Mouse (Mus musculus): ENCODE measurements at regions not wholly inside any gene's neighbourhood (a gene's known extent, or its start where the extent isn't known, plus 50 kb on each side); places are given as distances from the start of the nearest gene placed in this dataset.

DNA sequence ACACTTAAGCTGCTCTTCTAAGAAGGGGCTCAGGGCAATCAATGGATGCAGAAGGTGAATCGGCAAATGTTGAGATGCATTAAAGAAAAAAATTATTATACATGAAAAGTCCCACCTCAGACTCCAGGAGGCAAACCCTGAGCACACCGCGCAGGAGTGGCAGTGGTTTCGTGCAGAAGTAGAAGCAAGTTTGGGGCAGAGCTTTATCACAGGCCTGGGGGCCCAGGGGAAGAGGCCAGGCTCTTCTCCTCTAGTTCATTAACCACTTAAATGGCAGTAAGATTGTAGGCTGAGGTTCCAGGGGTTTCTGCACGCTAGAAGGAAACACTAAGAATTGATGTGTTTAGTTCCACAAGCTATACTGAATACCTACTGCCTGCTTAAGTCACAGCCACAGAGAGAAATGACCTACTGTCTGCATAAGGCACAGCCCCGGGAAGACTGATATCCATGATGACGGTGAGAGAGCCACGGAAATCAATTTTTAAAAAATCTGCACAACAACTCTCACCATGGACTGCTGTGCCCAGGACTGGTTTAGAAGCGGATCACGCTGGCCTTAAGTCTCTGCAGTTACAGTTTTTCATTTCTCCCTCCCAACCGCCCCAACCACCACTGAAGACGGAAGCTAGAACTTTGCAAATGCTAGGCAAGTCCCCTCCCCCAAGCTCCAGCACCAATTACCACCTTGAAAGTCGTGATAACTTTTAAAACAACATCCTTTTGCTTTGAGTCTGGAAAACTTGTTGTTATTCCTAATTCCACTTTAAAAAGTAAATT is 132.2 kb upstream of the Lef1 start:
- no peak for DNase-seq (ENCODE audit: low spot score)

DNA sequence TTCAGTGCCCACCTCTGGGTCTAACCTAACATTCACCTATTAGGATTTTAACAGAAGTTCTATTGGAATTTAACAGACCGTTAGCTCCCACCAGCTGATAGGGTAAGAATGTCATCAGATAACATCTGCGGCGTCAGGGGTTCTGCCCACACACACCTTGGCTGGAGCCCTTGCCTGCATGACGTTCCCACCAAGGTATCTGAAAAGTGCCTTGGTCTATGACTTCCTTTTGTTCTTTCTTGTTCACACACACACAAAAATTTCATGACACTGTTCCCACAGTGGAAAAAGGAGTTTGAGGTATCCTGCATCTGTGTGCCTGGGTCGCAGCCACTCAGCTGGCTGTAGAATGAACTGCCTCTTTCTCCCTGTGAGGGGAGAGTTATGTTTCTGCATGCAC is 134.1 kb upstream of the Lef1 start:
- no peak for DNase-seq (ENCODE audit: low spot score)

DNA sequence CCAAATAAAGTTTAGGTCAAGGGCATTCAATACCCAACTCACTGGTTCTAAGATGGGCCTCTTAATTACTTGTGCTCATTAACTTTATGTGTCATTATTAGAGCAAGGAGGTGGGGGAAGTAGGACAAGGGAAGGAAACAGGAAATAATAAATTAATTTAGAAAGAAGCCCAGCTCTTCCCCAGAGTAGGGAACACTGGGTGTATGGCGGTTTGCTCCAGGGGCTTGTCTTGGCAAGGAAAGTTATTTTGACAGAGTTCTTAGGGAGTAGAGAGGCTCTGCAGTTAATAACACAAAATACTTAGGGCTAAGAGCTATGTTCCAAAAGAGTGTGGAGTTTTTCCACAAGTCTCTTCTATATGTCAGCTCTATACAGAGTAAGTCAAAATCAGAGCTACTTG is 135.0 kb upstream of the Lef1 start:
- DNase-seq (ENCODE audit: low spot score) = no peak

DNA sequence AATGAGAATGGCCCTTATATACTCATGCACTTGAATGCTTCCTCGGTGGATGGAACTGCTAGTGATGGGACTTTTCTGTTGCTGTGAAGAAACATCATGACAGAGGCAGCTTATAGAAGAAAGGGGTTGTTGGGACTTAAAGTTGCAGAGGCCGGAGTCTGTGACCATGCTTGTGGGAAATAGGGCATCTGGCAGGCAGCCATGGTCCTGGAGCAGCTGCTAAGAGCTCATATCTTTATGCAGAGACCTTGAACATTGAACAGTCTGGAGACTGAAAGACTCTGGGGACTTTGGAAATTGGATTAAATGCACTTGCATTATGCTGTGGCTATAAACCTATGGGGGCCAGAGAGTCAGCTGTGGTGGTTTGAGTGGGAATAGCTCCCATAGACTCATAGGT is 138.1 kb upstream of the Lef1 start:
- DNase-seq (ENCODE audit: low spot score) = peak; percentile 81

DNA sequence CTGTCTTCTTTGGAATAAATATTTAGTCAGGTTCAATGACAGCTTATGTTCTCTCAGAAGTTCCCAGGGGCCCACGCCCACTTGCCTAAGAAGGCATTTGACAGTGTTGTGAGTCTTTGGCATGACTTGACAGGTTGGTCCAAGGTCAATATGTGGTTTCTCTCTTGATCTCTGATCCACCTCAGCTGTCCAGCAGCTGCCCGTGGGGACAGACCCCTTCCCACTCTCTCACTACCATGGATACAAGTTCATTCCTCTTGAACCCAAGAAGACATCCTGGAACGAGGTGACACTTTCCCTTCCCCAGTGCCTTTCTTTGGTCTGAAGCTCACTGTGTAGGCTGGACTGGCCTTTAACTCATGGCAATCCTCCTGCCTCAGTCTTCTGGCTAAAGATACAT is 145.0 kb upstream of the Lef1 start:
- no peak for DNase-seq (ENCODE audit: low spot score)

DNA sequence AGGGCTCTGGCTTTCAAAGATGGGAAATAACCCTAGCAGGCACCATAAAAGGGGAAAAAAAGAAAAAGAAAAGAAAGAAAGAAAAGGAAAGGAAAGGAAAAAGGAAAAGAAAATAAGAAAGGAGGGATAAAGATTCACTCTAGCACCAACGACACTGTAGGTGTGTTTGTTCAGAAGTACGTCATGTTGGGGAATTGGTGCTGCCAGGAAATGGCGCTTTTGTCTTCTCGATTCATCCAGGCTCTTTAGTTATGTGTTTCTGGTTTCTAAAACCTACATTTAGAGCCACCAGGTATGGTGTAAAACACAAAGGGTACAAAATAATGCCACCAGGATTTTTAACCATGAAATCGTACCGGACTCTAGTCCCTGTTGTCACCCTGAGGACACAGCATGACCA is 146.2 kb upstream of the Lef1 start:
- DNase-seq (ENCODE audit: low spot score) = no peak

DNA sequence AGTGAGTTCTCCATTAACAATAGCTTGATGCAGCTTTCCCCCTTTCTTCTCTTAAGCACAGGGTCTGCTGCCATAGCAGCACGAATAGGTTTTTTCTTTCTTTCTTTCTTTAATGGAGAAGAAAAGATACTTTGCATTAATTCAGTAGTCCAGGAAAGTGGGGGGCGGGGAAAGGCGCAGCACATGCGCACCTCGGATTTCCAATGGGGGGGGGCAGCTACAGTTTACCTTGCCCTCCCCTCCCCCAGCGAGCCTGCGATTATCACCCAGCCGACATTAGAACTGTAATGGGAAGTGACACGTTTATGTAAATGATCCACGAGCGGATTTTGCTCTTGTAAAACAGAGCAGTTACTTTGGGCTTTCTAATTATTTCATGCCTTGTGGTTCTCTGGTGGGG is 146.6 kb upstream of the Lef1 start:
- no peak for DNase-seq (ENCODE audit: low spot score)

DNA sequence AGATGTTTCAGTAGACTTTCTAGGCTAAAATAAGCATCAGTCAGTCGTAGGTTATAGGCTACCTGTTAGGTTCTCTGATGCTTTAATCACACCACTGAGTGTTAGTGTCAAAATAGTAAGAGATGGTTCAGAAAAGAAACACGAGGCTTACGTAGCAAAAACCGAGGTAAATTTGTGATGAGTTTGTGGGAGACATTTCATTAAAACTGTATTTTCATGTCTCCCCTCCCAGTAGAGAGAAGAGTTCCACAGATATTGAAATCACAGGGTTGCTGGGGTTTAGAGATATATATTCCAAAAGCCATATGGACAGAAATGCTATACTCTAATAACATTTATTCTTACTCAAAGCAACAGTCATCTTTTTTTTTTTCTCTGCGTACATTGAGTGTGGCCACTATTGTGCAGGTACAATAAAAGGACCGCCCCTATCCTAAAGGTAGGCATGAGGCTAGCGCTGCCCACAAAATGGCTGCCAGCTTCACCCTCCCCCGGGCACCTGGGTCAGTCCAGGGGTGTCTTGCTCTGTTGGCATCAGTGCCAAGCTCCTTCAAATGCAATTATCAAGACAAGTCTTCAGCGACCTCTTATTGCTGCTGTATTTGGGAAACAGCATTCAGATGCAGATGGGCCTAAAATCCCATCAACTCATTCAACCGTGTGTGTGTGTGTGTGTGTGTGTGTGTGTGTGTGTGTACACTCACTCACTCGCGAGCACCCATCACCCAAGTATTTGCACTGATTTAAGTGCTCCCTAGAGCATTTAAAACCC is 147.4 kb upstream of the Lef1 start:
- no peak for DNase-seq (ENCODE audit: low spot score)

DNA sequence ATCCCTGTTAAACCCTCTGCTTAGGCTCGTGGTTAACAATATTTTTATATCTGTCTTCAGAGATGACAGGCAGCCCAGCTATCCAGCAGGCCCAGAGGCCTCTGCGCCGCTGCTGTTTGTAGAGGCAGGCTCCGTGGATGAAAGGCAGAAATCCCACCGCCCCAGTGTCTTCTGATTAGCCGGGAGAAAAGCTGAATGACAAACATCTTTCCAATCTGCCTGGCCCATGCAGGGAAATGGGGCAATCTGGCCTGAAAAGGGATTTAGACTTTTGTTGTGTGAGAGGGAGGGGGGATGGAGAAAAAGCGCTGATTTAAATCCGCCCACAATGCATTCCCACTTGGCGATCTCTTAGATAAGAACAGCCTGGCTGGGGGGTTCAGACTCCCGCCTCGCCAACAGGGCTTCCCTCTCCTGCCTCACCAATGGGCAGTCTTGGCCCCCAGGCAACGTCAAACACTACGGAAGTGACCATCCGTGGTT is 148.1 kb upstream of the Lef1 start:
- no peak for DNase-seq (ENCODE audit: low spot score)

DNA sequence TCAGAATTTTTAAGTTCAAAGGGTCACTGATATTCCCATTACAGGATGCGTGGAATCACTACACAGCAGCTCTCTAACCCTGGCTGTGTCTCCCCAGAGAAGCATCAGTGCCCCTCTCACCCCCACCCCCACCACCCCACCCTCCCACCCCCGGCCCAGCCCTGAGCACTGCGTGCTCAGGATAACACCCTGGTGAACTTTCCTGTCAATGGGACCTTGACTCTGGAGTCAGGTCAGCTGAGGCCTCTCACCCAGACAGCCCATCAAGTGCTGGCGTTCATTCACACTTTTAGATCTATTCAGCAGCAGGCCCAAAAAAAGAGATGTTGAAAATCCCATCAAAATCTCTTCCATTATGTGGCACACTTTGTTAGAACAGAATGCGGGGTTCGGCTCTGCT is 148.6 kb upstream of the Lef1 start:
- DNase-seq (ENCODE audit: low spot score) = no peak

DNA sequence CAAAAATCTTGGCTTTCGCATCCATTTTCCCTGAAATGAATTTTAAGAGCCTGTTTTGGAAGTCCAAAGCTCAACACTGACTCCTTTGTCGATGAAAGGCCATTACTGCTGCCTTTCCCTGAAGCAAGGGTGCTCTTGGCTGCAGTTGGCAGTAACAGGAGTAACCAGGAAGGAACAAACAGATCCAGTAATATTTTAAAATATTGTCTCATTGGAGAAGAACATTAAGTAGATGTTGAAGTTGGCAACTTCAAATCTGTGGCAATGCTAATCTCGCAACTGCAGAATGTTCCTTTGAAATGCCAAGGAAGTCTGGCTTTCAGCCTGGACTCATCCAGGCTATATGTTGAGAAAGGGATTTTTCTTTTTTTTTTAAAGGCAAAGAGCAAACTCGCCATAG is 154.3 kb upstream of the Lef1 start:
- no peak for DNase-seq (ENCODE audit: low spot score)

DNA sequence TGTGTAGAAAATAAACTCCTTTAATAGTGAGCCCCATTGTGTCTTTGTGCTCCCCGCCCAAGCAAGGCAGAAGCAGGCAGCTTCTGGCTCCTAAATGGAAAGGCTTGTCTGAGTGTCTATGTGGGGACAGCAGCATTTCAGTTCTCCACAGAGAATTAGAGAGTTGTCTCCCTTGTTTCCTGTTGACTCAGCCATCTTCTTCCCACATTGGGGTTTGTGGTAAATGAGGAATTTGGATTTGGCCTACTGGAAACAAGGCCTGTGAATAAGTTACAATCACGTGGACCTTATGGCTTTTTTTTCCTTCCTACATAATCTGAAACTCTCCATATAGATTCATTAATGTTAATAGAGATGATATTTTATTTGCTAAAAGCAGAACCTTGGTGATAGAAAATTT is 158.9 kb upstream of the Lef1 start:
- no peak for DNase-seq (ENCODE audit: low spot score)

DNA sequence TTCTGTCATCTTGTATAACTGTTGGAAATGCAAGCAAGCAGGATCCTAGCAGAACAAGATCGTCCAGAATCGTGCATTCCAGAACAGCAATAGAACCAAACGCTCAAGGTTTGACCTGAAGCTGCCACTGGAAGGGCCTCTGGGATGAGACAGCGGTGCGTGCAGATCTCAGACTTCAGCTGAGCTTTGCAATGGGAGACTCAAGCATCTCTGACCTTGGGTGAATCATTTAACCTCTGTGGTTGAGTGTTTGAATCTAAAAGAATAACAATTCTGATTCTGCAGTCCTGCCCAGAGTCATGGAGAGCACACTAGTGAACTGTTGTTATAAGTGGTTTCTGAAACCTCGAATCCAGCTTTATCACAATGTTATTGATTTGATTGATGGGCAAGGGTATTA is 159.4 kb upstream of the Lef1 start:
- no peak for DNase-seq (ENCODE audit: low spot score)

DNA sequence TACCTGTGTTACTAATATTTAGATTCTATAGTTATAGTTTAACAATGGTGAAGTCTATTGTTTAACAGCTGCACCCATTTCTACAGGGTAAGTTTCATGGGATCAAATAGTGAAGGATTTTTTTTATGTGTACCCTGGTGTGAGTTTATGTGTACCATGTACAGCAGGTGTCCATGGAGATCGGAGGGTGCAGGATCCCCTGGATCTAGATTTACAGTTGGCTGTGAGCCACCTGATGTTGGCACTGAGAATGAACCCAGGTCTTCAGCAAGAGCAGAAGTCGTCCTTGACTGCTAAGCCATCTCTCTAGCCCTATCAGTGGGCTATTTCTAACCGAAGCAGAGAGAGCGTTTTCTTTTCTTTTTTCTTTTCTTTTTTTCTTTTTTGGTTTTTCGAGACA is 162.4 kb upstream of the Lef1 start:
- no peak for DNase-seq (ENCODE audit: low spot score)

DNA sequence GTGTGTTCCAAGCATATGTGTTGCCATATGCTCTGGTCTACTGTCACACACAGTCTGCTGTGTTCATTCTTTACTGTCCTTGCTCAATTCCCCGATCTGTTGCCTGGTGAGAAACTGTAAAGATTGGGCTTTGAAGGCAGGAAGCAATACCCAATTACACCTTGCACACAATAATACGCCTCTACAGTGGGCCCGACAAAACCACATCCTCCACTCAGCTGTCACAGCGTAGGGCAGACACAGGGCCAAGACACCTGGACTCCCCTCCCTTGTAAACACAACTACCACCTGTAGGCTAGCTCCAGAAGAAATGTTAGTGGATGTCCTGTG is 163.0 kb upstream of the Lef1 start:
- no peak for DNase-seq (ENCODE audit: low spot score)

DNA sequence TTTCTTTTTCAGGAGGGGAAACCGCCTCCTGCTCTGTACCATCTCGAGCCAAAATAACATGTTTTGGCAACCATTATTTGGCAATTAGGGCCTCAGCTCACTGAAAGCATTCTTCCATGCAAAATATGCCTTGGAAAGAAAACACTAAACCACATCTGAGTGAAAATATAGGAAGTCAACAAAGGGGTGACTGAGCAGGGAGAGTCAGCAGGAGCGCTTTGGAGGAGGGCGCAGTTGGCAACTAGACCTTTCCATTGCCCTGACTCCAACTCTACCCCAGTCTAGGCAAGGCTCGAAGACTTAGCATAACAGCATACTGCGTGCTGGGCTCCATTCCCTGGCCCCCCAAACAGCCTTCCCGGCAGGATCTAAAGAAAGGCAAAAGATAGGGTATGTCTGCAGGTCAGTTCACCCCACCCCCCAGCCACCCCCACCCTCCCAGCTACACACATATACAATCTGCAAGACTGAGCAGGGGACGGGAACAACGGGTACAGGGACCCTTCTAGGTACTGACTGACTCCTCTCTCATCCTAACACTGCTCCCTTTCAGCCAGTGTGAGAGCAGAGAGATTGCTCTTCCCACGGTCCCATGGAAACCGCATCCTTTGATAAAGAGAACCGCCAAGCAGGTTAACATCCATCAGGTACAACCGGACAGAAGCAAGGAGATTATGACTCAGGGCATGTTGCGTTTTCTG is 163.5 kb upstream of the Lef1 start:
- peak; percentile 8 for DNase-seq (ENCODE audit: low spot score)

DNA sequence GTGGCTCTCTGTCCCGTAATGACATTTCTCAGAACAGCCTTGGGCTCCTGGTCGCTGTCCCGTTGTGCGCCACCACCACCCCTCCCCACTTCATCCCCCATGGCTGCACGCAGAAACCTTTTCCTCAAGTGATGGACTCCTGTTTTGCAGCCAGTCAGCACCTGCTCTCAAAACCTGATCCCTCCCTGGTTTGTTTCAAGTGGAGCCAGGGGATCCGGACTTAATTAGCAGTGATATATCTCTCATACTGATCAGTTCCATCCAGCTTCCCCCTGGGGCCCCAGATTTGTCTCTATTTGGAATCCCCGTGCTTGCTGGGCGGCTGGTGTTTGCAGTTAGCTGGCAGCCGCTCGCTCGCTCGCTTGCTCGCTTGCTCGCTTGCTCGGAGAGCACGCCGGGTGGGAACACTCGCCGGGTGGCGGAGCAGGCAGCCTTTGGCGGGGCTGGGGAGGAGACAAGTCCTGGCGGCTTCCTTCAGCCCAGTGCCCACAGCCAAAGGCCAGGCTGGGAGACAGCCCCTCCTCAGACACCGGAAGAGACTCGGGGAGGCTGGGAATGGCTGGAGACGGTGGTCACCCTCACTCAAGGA is 164.3 kb upstream of the Lef1 start:
- DNase-seq (ENCODE audit: low spot score) = peak; percentile 89

DNA sequence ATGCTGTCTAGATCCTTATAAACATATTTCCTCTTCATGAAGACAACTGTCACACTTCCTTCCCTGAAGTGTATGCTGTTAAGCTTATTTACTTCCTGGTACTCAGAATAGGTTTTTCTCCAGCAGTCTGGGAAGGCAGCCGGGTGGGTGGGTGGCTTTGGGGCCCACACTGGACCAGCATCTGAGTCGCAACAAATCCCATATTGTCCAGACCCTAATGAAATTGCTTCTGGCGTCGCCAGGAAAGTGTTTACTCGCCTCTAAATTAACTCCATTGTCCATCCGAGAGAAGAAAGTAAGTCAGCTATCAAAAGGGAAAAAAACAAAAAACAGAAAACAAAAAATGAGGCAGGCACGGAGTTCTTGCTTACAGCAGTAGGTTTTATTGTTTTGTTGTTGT is 164.9 kb upstream of the Lef1 start:
- no peak for DNase-seq (ENCODE audit: low spot score)

DNA sequence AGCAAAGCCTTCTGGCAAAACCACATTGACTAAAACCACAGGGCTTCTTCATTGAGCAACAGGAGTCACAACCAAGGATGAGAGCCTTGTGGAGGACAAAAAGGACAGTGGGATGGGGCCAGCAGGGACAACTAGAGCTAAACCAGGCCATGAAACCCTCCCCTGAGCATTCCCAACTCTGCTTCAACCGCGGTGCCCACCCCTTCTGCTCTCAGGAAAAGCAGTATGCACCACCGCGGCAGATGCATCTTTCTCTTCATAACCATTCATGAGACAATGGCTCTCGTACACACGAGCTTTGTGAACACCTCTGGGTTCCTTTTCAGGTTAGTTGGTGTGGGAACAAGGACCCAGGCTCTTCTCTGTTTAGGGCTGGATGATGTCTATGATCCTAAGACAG is 166.0 kb upstream of the Lef1 start:
- DNase-seq (ENCODE audit: low spot score) = no peak

DNA sequence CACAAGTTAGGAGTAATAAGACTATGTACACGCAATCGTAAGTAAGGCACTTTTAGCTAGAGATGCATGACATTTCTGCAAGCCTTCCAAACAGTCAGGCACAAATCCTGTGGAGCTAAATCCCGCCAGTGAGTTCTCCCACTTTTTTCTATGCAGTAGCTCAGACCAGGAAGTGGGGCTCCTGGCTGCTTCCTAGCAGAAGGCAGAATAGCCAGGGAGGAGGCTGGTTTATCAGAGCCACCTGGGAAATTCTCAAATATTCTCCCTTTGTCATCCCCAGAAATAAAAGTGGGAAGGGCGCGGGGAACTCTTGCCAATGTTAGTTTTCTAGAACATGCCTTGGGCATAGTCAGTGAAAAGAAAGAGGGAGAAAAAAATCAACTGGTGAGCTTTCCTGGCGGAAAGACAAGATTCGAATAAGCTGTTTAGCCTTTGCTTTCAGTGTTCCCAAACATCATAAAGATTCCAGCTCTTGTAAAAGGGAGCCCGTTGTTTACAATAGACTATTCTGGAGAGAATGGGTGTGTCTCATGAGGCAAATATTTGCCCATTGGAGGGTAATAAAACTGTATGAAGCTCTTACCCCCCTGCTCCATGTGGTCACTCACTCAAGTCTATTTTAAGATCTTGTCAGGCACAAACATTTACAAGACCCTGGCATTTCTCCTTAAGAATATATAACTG is 167.2 kb upstream of the Lef1 start:
- DNase-seq (ENCODE audit: low spot score) = no peak

DNA sequence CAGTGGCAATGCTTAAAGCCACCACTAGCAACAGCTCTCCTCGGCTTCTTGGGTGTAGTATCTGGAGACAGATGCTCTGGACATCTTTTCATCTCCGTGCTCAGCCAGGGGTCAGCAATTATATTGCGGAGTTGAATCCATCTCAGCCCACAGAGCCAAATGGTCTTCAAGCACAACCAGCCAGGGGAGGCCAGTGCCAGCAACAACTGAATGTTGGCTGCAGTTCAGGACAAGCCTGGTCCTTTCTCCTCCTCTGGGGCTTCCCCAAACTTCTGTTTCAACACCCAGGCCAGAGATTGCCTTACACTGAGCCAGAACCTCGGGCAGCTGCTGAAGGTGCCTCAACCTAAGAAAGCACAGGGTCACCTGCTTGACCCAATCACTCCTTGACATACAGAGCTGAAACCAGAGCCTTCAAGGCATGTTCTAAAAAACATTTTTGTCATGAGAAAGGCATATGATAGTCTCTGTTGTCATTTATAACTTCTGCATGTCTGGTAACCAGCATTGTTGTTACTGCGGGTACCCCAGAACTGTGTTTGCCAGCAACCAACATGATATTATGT is 169.9 kb upstream of the Lef1 start:
- DNase-seq (ENCODE audit: low spot score) = peak; percentile 9

DNA sequence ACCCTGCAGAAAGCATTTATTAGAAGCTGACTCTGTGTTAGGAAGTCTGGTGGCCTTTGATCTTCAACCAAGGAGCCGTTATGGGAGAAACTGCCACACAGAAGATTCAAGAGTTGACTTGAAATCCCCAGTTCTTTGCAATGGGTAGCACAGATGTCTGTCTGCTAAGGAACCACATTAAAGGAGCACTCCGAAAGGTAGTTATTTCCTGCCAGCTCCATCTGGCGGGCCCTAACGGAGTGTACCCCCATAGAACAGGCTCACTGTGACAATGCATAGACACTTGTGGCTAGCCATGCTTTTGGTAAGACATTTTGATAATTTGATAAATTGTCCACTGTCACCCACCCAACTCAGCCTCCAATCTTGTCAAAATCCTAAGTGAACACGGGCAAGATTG is 173.3 kb upstream of the Lef1 start:
- no peak for DNase-seq (ENCODE audit: low spot score)
